Mouse (Mus musculus) bone marrow, adult 2 months (tissue): Measurements from ENCODE around the gene Tufm.

Experiments
- CTCF ChIP-seq: fragments of 200-500 bp; IDR thresholded peaks from 2 replicates; pipeline ENCODE4 v1.5.1; 2011; ENCODE audit warnings: low read length, control low read depth; ENCODE audit not compliant: control insufficient read depth, insufficient read depth
- POLR2A ChIP-seq: fragments of 200-500 bp; IDR thresholded peaks from 2 replicates; pipeline ENCODE4 v1.6.1; 2011; ENCODE audit warnings: low read depth, mild to moderate bottlenecking, control low read depth, low read length, borderline replicate concordance; ENCODE audit not compliant: control insufficient read depth

DNA sequence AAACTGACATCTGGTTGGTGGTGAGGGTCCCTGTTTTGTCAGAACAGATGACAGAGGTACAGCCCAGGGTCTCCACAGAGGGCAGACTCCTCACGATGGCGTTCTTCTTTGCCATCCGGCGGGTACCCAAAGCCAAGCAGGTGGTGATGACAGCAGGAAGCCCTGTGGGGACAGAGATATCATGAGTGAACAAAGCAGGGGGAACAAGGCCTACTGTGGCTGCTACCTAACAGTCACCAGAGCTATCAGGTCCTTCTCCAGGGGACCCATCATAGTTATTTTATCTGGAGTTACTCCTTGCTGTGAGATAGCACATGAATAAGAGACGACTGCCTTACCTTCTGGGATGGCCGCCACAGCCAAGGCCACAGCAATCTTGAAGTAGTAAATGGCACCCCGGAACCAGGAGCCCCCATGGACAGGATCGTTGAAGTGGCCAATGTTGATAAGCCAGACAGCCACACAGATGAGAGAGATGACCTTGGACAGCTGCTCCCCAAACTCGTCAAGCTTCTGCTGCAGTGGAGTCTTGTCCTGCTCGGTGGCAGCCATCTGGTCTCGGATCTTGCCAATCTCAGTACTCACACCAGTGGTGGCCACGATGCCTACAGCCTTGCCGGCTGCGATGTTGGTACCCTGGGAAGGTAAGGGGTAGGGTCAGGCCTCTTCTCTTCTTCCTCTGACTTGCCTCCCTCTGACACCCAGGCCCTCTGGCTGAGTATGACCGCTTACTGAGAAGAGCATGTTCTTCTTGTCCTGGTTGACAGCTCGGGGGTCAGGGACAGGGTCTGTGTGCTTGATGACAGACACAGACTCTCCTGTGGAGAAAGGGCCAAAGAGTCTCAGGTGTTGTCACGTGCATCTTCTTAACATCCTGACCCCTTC lies 30.5 kb upstream of the Tufm start:
- TF ChIP-seq CTCF (no peak), POLR2A (no peak)
